Mouse (Mus musculus) midbrain, embryonic 11.5 days (tissue): ENCODE data around the gene Atrip. TPM values are rescaled to one million over a fixed set of nuclear protein-coding genes. Genes with fewer than 3 reads are reported as not detected.

Experiments
- ATAC-seq: fragments of 200-750 bp; cut with Nextera tagmentation; 2 replicates; pipeline ENCODE4 v1.8.0; 2017; ENCODE audit warnings: moderate TSS enrichment, moderate library complexity; ENCODE audit not compliant: low FRiP score
- DNase-seq: peaks from one replicate; pipeline ENCODE4 v3.0.0; 2015; ENCODE audit warnings: low spot score; ENCODE audit errors: missing footprints
- H3K27ac ChIP-seq: fragments of 300-500 bp; sonication (generic); 2 replicates; pipeline ENCODE4 v1.5.1; 2014; ENCODE audit warnings: low read depth, low read length
- H3K27me3 ChIP-seq: fragments of 300-500 bp; sonication (generic); 2 replicates; pipeline ENCODE4 v1.6.1; 2014; ENCODE audit warnings: mild to moderate bottlenecking, low read length, moderate library complexity, mixed read lengths; ENCODE audit not compliant: control insufficient read depth, insufficient read depth
- H3K36me3 ChIP-seq: fragments of 300-500 bp; sonication (generic); 2 replicates; pipeline ENCODE4 v1.6.1; 2014; ENCODE audit warnings: mild to moderate bottlenecking, low read length, moderate library complexity, mixed read lengths; ENCODE audit not compliant: control insufficient read depth, insufficient read depth
- H3K4me1 ChIP-seq: fragments of 300-500 bp; sonication (generic); 2 replicates; pipeline ENCODE4 v1.6.1; 2014; ENCODE audit warnings: low read length; ENCODE audit not compliant: control insufficient read depth, insufficient read depth
- H3K4me2 ChIP-seq: fragments of 300-500 bp; sonication (generic); 2 replicates; pipeline ENCODE4 v1.6.1; 2014; ENCODE audit warnings: mild to moderate bottlenecking, moderate library complexity
- H3K4me3 ChIP-seq: fragments of 300-500 bp; sonication (generic); 2 replicates; pipeline ENCODE4 v1.5.1; 2014; ENCODE audit warnings: low read depth, low read length
- H3K9ac ChIP-seq: fragments of 300-500 bp; sonication (generic); 2 replicates; pipeline ENCODE4 v1.6.1; 2014; ENCODE audit warnings: low read length
- H3K9me3 ChIP-seq: fragments of 300-500 bp; sonication (generic); 2 replicates; pipeline ENCODE4 v1.6.1; 2016; ENCODE audit warnings: low read length; ENCODE audit not compliant: control insufficient read depth
- WGBS: fragments of 180-500 bp; shearing (Covaris S2); extraction: QIAGEN DNeasy Blood & Tissue Kit; methylation state at CpG from one replicate; pipeline ENCODE4 v1.1.7; 2014; 5-methylcytosine and 5-hydroxymethylcytosine counted together
- polyA plus RNA-seq: library from polyadenylated mRNA; unstranded; fragments of >200 nt; fragmentation: Nextera tagmentation; extraction: Ambion mirVana; gene quantifications from 2 replicates; pipeline ENCODE4 v1.2.1, GENCODE M21; 2014

The Atrip gene
- polyA plus RNA-seq, 1 experiment from 2014 or later, result 21.7 TPM

DNA sequence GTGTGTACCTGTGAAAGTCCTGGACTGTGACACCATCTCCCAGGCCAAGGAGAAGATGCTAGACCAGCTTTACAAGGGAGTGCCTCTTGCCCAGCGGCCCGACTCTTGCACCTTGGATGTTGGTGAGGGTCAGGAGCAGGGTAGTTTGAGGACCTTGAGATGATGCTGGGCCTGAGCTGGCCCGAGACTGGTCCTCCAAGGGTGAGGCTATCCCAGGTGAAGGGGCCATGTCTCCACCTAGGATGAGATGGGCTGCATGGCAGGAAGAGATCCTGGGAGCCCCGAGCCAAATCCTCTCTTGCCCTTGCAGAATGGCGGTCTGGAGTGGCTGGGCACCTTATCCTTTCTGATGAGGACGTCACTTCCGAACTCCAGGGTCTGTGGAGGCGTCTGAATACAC, 39.4 kb upstream of the Atrip start:
- peaks cover 73% of the 10 kb centered on the region for H3K36me3 ChIP-seq
- H3K27ac ChIP-seq, result no peak overlapping the region
- H3K9ac ChIP-seq, result no peak overlapping the region
- no peak overlapping the region for H3K4me2 ChIP-seq
- no peak overlapping the region for H3K4me3 ChIP-seq
- DNase-seq, result no peak
- no peaks in the 10 kb centered on the region for H3K4me1 ChIP-seq
- WGBS, result 90% methylated on average over 8 of the region's 8 CpGs
- no peaks in the 10 kb centered on the region for H3K9me3 ChIP-seq
- ATAC-seq, result no peak
- H3K27me3 ChIP-seq, result no peaks in the 10 kb centered on the region

DNA sequence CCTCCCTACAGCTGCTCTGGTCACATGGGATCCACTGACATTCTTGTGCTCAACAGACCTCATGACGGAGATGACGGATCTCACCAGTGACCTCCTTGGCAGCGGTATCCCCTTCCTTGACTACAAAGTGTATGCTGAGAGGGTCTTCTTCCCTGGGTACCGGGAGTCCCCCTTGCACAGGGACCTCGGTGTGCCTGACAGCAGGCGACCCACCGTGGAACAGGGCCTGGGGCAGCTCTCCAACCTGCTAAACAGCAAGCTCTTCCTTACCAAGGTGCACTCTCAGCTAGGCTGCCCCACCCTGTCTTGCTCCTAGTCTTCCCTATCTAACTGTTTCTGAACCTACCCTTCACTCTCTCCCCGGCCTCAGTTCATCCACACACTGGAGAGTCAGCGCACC, 37.7 kb upstream of the Atrip start:
- WGBS, result 94% methylated on average over 9 of the region's 9 CpGs
- Histone ChIP-seq H3K9ac (no peak overlapping the region), H3K4me1 (no peaks in the 10 kb centered on the region), H3K27me3 (no peaks in the 10 kb centered on the region), H3K36me3 (peaks cover 67% of the 10 kb centered on the region), H3K4me3 (no peak overlapping the region), H3K4me2 (no peak overlapping the region), H3K27ac (no peak overlapping the region), H3K9me3 (no peaks in the 10 kb centered on the region)
- DNase-seq, result no peak
- ATAC-seq, result no peak

- Histone ChIP-seq H3K9ac (no peak overlapping the region), H3K27me3 (no peaks in the 10 kb centered on the region), H3K36me3 (peaks cover 66% of the 10 kb centered on the region), H3K9me3 (no peaks in the 10 kb centered on the region), H3K4me3 (no peak overlapping the region), H3K4me1 (no peaks in the 10 kb centered on the region), H3K27ac (no peak overlapping the region), H3K4me2 (no peak overlapping the region)
- ATAC-seq (no peak), DNase-seq (no peak)
- WGBS, result 89% methylated on average over 4 of the region's 4 CpGs
These were observed 37.2 kb upstream of the Atrip start for GRCm38 (mm10) chr9:109111101-109111500.

DNA sequence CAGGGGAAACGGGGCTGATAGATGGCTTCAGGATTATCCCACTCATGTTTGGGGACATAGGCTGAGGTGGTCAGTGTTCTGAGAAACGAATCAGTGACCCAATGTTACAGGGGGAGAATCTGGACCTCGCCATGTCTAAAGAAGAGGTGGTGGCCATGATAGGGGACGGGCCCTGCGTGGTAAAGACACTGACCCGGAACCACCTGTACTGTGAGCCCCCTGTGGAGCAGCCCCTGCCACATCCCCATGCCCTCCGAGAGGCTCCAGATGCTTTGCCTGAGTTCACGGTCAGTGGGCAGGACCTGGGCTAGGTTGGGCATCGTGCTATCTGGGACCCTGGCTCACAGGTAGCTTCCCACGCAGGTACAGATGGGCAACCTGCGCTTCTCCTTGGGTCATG, 36.3 kb upstream of the Atrip start:
- Histone ChIP-seq H3K4me2 (no peak overlapping the region), H3K27me3 (no peaks in the 10 kb centered on the region), H3K4me3 (no peak overlapping the region), H3K36me3 (peaks cover 69% of the 10 kb centered on the region), H3K9me3 (no peaks in the 10 kb centered on the region), H3K4me1 (no peaks in the 10 kb centered on the region), H3K27ac (no peak overlapping the region), H3K9ac (no peak overlapping the region)
- DNase-seq, result no peak
- ATAC-seq, result no peak
- WGBS, result 91% methylated on average over 11 of the region's 11 CpGs

GRCm38 (mm10) chr9:109107341-109107740, 33.4 kb upstream of the Atrip start:
- H3K27me3 ChIP-seq, result no peaks in the 10 kb centered on the region
- H3K4me1 ChIP-seq, result no peaks in the 10 kb centered on the region
- H3K4me3 ChIP-seq, result no peak overlapping the region
- 92% methylated on average over 6 of the region's 6 CpGs for WGBS
- no peak overlapping the region for H3K9ac ChIP-seq
- H3K4me2 ChIP-seq, result no peak overlapping the region
- ATAC-seq (no peak), DNase-seq (no peak)
- H3K27ac ChIP-seq, result no peak overlapping the region
- peaks cover 67% of the 10 kb centered on the region for H3K36me3 ChIP-seq
- no peaks in the 10 kb centered on the region for H3K9me3 ChIP-seq

- 96% methylated on average over 12 of the region's 12 CpGs for WGBS
- Histone ChIP-seq H3K27me3 (no peaks in the 10 kb centered on the region), H3K9ac (no peak overlapping the region), H3K27ac (no peak overlapping the region), H3K36me3 (peaks cover 55% of the 10 kb centered on the region), H3K4me2 (no peak overlapping the region), H3K4me3 (no peak overlapping the region), H3K9me3 (no peaks in the 10 kb centered on the region), H3K4me1 (no peaks in the 10 kb centered on the region)
- ATAC-seq (no peak), DNase-seq (no peak)
These were observed 31.7 kb upstream of the Atrip start for GRCm38 (mm10) chr9:109105648-109106047.

- no peak overlapping the region for H3K4me3 ChIP-seq
- 82% methylated on average over 12 of the region's 12 CpGs for WGBS
- H3K4me1 ChIP-seq, result no peaks in the 10 kb centered on the region
- no peaks in the 10 kb centered on the region for H3K9me3 ChIP-seq
- no peak overlapping the region for H3K27ac ChIP-seq
- H3K9ac ChIP-seq, result no peak overlapping the region
- H3K4me2 ChIP-seq, result no peak overlapping the region
- H3K27me3 ChIP-seq, result no peaks in the 10 kb centered on the region
- no peak for ATAC-seq
- H3K36me3 ChIP-seq, result peaks cover 52% of the 10 kb centered on the region
- DNase-seq, result no peak
These were observed 31.1 kb upstream of the Atrip start for GRCm38 (mm10) chr9:109105011-109105410.

DNA sequence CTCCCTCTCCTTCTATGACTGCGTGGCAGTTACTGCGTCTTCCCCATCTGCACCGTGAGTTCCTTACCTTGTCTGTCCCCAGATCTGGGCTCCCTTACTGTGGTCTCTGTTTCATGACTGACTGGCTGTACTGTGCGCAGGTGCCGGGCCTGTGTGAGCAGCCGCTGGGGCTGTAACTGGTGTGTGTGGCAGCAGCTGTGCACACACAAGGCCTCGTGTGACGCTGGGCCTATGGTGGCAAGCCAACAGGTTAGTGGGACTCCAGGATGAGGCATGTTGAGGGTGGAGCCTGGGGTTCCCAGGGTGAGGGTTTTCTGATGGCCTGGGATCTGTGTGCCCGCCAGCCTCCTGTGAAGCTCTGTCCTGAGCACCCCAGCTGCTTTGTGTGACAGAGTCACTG, 30.2 kb upstream of the Atrip start:
- no peaks in the 10 kb centered on the region for H3K9me3 ChIP-seq
- ATAC-seq (no peak), DNase-seq (no peak)
- no peak overlapping the region for H3K4me2 ChIP-seq
- H3K4me1 ChIP-seq, result peaks cover 4% of the 10 kb centered on the region
- H3K9ac ChIP-seq, result no peak overlapping the region
- H3K27ac ChIP-seq, result no peak overlapping the region
- no peak overlapping the region for H3K4me3 ChIP-seq
- no peaks in the 10 kb centered on the region for H3K27me3 ChIP-seq
- WGBS, result 81% methylated on average over 9 of the region's 9 CpGs
- peaks cover 55% of the 10 kb centered on the region for H3K36me3 ChIP-seq

- H3K4me3 ChIP-seq, result no peak overlapping the region
- H3K36me3 ChIP-seq, result peaks cover 50% of the 10 kb centered on the region
- no peaks in the 10 kb centered on the region for H3K9me3 ChIP-seq
- peaks cover 12% of the 10 kb centered on the region for H3K4me1 ChIP-seq
- no peak for DNase-seq
- no peak overlapping the region for H3K27ac ChIP-seq
- ATAC-seq, result no peak
- 73% methylated on average over 7 of the region's 7 CpGs for whole genome bisulfite sequencing
- no peak overlapping the region for H3K4me2 ChIP-seq
- H3K27me3 ChIP-seq, result no peaks in the 10 kb centered on the region
- H3K9ac ChIP-seq, result no peak overlapping the region
These were observed 29.3 kb upstream of the Atrip start for GRCm38 (mm10) chr9:109103250-109103649.

DNA sequence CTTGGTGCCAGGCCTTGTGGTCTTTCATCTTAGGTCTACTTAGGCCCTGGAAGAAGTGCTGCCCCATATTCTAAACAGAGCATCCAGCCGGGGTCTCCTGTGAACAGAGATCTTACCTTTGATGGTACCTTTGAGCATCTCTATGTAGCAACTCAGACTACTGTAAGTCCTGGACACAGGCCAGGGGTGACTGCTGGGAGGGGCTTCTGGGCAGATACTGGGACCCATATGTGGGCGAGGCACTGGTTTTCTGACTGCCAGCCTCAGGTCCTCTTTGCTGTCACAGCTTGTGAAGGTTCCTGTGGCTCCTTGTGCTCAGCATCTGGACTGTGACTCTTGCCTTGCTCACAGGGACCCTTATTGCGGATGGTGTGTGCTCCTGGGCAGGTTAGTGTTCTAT, 28.6 kb upstream of the Atrip start:
- Histone ChIP-seq H3K27me3 (no peaks in the 10 kb centered on the region), H3K27ac (no peak overlapping the region), H3K4me2 (no peak overlapping the region), H3K4me1 (peaks cover 19% of the 10 kb centered on the region), H3K4me3 (no peak overlapping the region), H3K9me3 (no peaks in the 10 kb centered on the region), H3K36me3 (peaks cover 45% of the 10 kb centered on the region), H3K9ac (no peak overlapping the region)
- 89% methylated on average over 3 of the region's 3 CpGs for WGBS
- DNase-seq (no peak), ATAC-seq (no peak)
